Mouse (Mus musculus): Measurements from ENCODE around the gene Ubl7. TPM values are rescaled to one million over a fixed set of nuclear protein-coding genes. Genes with fewer than 3 reads are reported as not detected.

The Ubl7 gene
- polyA plus RNA-seq, 1 experiment from 2014 or later: 91.4 TPM

DNA sequence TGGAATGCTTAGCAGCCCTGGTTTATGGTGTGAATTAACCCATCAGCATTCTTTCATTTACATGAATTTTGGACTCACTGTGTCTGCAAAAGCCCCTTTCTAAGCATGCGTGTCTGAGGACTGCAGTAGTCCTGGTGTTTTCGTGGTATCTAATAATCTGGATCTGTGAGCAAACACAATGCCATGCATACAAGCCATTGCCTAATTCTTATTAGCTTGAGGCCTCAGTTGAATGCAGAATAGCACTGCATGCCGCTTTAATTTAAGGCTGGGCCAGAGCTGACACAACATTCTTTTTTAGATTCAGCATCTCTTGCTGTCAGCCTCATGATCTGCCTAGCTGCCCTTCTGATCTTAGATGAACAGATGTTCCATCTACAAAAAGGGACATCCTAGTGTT is 9.2 kb upstream of the Ubl7 start:
- Histone ChIP-seq H3K4me3 (ENCODE audit: low read depth, low read length) (no peak overlapping the region), H3K4me2 (ENCODE audit: low read length) (no peak overlapping the region), H3K27me3 (replicated peaks; ENCODE audit: control insufficient read depth, insufficient read depth, low read length) (no peaks in the 10 kb centered on the region), H3K9ac (ENCODE audit: low read length) (no peak overlapping the region), H3K9me3 (ENCODE audit: control insufficient read depth, low read length) (no peaks in the 10 kb centered on the region), H3K4me1 (replicated peaks; ENCODE audit: control insufficient read depth, insufficient read depth, low read length) (no peaks in the 10 kb centered on the region; the same call in 1 of the 2 replicates), H3K36me3 (ENCODE audit: control insufficient read depth, insufficient read depth, low read length) (no peaks in the 10 kb centered on the region), H3K27ac (ENCODE audit: low read depth) (no peak overlapping the region)
- DNase-seq (ENCODE audit: low spot score) (no peak), ATAC-seq (replicated peaks; ENCODE audit: low FRiP score, low TSS enrichment, low read depth) (no peak)
- 89% methylated on average over 3 of the region's 3 CpGs for WGBS

- H3K27me3 ChIP-seq (replicated peaks; ENCODE audit: control insufficient read depth, insufficient read depth, low read length): no peaks in the 10 kb centered on the region
- no peak overlapping the region for H3K27ac ChIP-seq (ENCODE audit: low read depth)
- no peaks in the 10 kb centered on the region; the same call in 1 of the 2 replicates for H3K4me1 ChIP-seq (replicated peaks; ENCODE audit: control insufficient read depth, insufficient read depth, low read length)
- no peaks in the 10 kb centered on the region for H3K36me3 ChIP-seq (ENCODE audit: control insufficient read depth, insufficient read depth, low read length)
- no peak overlapping the region for H3K9ac ChIP-seq (ENCODE audit: low read length)
- no peak overlapping the region for H3K4me3 ChIP-seq (ENCODE audit: low read depth, low read length)
- WGBS: 84% methylated on average over 4 of the region's 4 CpGs
- DNase-seq (ENCODE audit: low spot score) (no peak), ATAC-seq (replicated peaks; ENCODE audit: low FRiP score, low TSS enrichment, low read depth) (no peak)
- no peaks in the 10 kb centered on the region for H3K9me3 ChIP-seq (ENCODE audit: control insufficient read depth, low read length)
- H3K4me2 ChIP-seq (ENCODE audit: low read length): no peak overlapping the region
Observed at GRCm38 (mm10) chr9:57902132-57902531, 8.6 kb upstream of the Ubl7 start.

DNA sequence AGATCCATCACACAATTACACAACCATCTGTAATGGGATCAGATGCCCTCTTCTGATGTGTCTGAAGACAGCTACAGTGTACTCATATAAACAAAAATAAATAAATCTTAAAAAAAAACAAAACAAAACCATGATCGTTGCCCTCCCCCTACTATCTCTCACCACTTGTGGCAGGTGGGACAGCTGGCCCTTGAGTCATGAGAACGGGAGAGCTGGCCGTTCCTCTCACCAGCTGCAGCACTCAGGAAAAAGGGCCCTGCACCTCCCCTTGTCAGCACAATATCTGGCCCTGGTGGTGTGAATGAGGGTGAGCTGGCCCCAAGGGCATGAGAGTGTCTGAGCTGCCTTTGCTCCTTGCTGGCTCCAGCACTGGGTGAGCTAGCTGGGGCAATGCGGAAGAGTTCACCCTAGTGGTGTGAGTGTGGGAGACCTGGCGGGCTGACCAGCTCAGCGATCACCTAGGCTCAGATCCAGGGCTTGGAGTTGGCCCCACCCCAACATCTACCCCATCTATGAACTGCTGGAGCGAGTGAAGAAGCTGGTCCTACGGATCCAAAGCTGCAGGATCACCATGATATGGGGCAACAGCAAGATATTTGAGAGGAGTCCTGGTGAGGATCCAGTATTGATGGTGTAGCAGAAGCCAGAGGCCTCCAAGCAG is 7.1 kb upstream of the Ubl7 start:
- H3K4me2 ChIP-seq (ENCODE audit: low read length): no peak overlapping the region
- no peak for DNase-seq (ENCODE audit: low spot score)
- WGBS: 70% methylated on average over 8 of the region's 8 CpGs
- H3K27ac ChIP-seq (ENCODE audit: low read depth): no peak overlapping the region
- H3K27me3 ChIP-seq (replicated peaks; ENCODE audit: control insufficient read depth, insufficient read depth, low read length): no peaks in the 10 kb centered on the region
- no peaks in the 10 kb centered on the region; the same call in 1 of the 2 replicates for H3K4me1 ChIP-seq (replicated peaks; ENCODE audit: control insufficient read depth, insufficient read depth, low read length)
- H3K9ac ChIP-seq (ENCODE audit: low read length): no peak overlapping the region
- no peaks in the 10 kb centered on the region for H3K9me3 ChIP-seq (ENCODE audit: control insufficient read depth, low read length)
- no peak for ATAC-seq (replicated peaks; ENCODE audit: low FRiP score, low TSS enrichment, low read depth)
- H3K36me3 ChIP-seq (ENCODE audit: control insufficient read depth, insufficient read depth, low read length): no peaks in the 10 kb centered on the region
- no peak overlapping the region for H3K4me3 ChIP-seq (ENCODE audit: low read depth, low read length)

DNA sequence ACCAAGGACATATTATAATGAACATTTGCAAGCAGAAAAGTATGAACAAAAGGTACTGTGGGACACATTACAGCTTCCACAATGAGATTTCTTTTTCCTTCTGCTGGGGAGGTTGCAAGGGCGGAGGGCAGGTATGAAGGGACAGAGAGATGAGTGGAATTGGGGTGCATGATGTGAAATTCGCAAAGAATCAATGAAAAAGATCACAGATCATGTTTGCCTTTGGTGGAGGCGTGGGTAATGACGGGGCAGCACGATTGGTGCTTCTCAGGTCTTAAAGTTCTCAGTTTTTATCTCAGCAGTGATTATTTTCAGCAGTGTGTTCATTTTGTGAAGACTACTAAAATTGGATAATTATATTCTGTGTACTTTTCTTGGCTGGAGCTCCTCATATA is 6.5 kb upstream of the Ubl7 start:
- Histone ChIP-seq H3K9me3 (ENCODE audit: control insufficient read depth, low read length) (no peaks in the 10 kb centered on the region), H3K4me3 (ENCODE audit: low read depth, low read length) (no peak overlapping the region), H3K4me2 (ENCODE audit: low read length) (no peak overlapping the region), H3K27me3 (replicated peaks; ENCODE audit: control insufficient read depth, insufficient read depth, low read length) (no peaks in the 10 kb centered on the region), H3K9ac (ENCODE audit: low read length) (no peak overlapping the region), H3K27ac (ENCODE audit: low read depth) (no peak overlapping the region), H3K36me3 (ENCODE audit: control insufficient read depth, insufficient read depth, low read length) (no peaks in the 10 kb centered on the region), H3K4me1 (replicated peaks; ENCODE audit: control insufficient read depth, insufficient read depth, low read length) (no peaks in the 10 kb centered on the region; the same call in 1 of the 2 replicates)
- DNase-seq (ENCODE audit: low spot score): no peak
- 85% methylated on average over 5 of the region's 5 CpGs for WGBS
- no peak for ATAC-seq (replicated peaks; ENCODE audit: low FRiP score, low TSS enrichment, low read depth)

DNA sequence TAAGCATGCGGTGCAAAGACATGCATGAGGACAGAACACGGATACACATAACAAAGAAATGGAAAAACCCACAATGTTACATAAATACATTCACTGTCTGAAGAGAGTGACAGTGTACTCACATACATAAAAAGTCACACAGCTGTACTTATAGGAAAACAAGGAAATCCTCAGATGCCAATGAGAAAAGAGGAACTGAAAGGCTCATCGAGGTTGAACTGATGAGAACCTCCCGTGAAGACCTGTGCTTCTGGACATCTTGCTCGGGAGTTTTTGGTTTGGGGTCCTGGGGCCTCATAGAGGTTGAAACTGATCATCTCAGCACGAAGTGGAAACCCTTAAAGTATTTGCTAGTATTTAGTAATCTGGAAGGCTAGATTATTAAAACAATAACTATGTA is 3.6 kb upstream of the Ubl7 start:
- H3K9ac ChIP-seq (ENCODE audit: low read length): no peak overlapping the region
- DNase-seq (ENCODE audit: low spot score): no peak
- 79% methylated on average over 6 of the region's 6 CpGs for WGBS
- no peak overlapping the region for H3K4me3 ChIP-seq (ENCODE audit: low read depth, low read length)
- H3K4me2 ChIP-seq (ENCODE audit: low read length): no peak overlapping the region
- no peak overlapping the region for H3K27ac ChIP-seq (ENCODE audit: low read depth)
- H3K9me3 ChIP-seq (ENCODE audit: control insufficient read depth, low read length): no peaks in the 10 kb centered on the region
- no peaks in the 10 kb centered on the region for H3K27me3 ChIP-seq (replicated peaks; ENCODE audit: control insufficient read depth, insufficient read depth, low read length)
- H3K36me3 ChIP-seq (ENCODE audit: control insufficient read depth, insufficient read depth, low read length): no peaks in the 10 kb centered on the region
- ATAC-seq (replicated peaks; ENCODE audit: low FRiP score, low TSS enrichment, low read depth): no peak
- peaks cover 6% of the 10 kb centered on the region; the same call in 1 of the 2 replicates for H3K4me1 ChIP-seq (replicated peaks; ENCODE audit: control insufficient read depth, insufficient read depth, low read length)

DNA sequence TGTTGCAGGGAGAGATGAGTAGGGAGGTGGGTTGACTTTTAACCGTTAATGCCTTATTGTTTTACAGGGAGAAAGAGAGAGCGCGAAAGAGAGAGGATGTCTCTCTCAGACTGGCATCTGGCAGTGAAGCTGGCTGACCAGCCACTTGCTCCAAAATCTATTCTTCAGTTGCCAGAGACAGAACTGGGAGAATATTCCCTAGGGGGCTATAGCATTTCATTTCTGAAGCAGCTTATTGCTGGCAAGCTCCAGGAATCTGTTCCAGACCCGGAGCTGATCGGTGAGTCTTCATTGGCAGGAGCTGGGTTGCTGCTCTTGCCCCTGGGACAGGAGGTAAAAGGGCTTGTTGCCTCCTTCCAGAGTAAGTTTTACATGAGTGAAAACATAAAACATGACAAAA is 1.8 kb downstream of the Ubl7 start:
- DNase-seq (ENCODE audit: low spot score) (no peak), ATAC-seq (replicated peaks; ENCODE audit: low FRiP score, low TSS enrichment, low read depth) (no peak)
- no peak overlapping the region for H3K9ac ChIP-seq (ENCODE audit: low read length)
- peaks cover 22% of the 10 kb centered on the region for H3K36me3 ChIP-seq (ENCODE audit: control insufficient read depth, insufficient read depth, low read length)
- H3K27ac ChIP-seq (ENCODE audit: low read depth): no peak overlapping the region
- H3K4me1 ChIP-seq (replicated peaks; ENCODE audit: control insufficient read depth, insufficient read depth, low read length): peaks cover 6% of the 10 kb centered on the region; the same call in 1 of the 2 replicates
- no peak overlapping the region for H3K4me3 ChIP-seq (ENCODE audit: low read depth, low read length)
- no peaks in the 10 kb centered on the region for H3K9me3 ChIP-seq (ENCODE audit: control insufficient read depth, low read length)
- WGBS: 95% methylated on average over 5 of the region's 5 CpGs
- H3K27me3 ChIP-seq (replicated peaks; ENCODE audit: control insufficient read depth, insufficient read depth, low read length): no peaks in the 10 kb centered on the region
- H3K4me2 ChIP-seq (ENCODE audit: low read length): no peak overlapping the region

DNA sequence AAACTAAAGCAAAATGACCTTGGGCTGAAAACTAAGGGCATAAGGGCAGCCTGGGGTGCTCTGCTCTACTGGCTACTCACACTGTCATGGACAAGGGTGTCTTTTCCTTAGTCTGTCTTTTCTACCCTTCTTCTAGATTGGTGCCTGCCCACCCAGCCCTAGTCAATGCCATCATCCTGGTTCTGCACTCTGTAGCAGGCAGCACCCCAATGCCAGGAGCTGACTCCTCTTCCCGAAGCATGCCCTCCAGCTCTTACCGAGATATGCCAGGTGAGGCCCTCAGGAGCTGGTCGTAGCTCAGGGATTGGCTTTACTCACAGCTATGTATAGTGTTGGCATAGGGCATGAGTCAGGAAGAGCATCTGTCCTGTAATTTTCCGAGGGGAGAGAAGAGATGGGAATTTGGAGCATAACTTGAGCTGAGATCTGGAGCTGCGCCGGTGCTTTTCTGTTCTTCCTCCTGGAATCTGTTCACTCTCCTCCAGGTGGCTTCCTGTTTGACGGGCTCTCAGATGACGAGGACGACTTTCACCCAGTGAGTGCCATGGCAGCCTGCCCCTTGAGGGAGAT is 10.8 kb downstream of the Ubl7 start:
- Histone ChIP-seq H3K4me1 (replicated peaks; ENCODE audit: control insufficient read depth, insufficient read depth, low read length) (no peaks in the 10 kb centered on the region), H3K27ac (ENCODE audit: low read depth) (no peak overlapping the region)

GRCm38 (mm10) chr9:57922381-57922780 is 11.6 kb downstream of the Ubl7 start:
- DNase-seq (ENCODE audit: low spot score) (no peak), ATAC-seq (replicated peaks; ENCODE audit: low FRiP score, low TSS enrichment, low read depth) (no peak)
- H3K9me3 ChIP-seq (ENCODE audit: control insufficient read depth, low read length): no peaks in the 10 kb centered on the region
- H3K9ac ChIP-seq (ENCODE audit: low read length): no peak overlapping the region
- H3K4me1 ChIP-seq (replicated peaks; ENCODE audit: control insufficient read depth, insufficient read depth, low read length): no peaks in the 10 kb centered on the region
- no peak overlapping the region for H3K27ac ChIP-seq (ENCODE audit: low read depth)
- H3K4me2 ChIP-seq (ENCODE audit: low read length): no peak overlapping the region
- H3K27me3 ChIP-seq (replicated peaks; ENCODE audit: control insufficient read depth, insufficient read depth, low read length): no peaks in the 10 kb centered on the region
- peaks cover 87% of the 10 kb centered on the region for H3K36me3 ChIP-seq (ENCODE audit: control insufficient read depth, insufficient read depth, low read length)
- 93% methylated on average over 5 of the region's 5 CpGs for WGBS
- no peak overlapping the region for H3K4me3 ChIP-seq (ENCODE audit: low read depth, low read length)

More for the DNA sequence above, 10.8 kb downstream of the Ubl7 start:
- ATAC-seq (replicated peaks; ENCODE audit: low FRiP score, low TSS enrichment, low read depth): no peak
- H3K4me3 ChIP-seq (ENCODE audit: low read depth, low read length): no peak overlapping the region
- no peak overlapping the region for H3K4me2 ChIP-seq (ENCODE audit: low read length)
- WGBS: 93% methylated on average over 9 of the region's 9 CpGs
- H3K9ac ChIP-seq (ENCODE audit: low read length): no peak overlapping the region
- no peaks in the 10 kb centered on the region for H3K9me3 ChIP-seq (ENCODE audit: control insufficient read depth, low read length)
- H3K27me3 ChIP-seq (replicated peaks; ENCODE audit: control insufficient read depth, insufficient read depth, low read length): no peaks in the 10 kb centered on the region
- H3K36me3 ChIP-seq (ENCODE audit: control insufficient read depth, insufficient read depth, low read length): peaks cover 80% of the 10 kb centered on the region
- no peak for DNase-seq (ENCODE audit: low spot score)

- Histone ChIP-seq H3K4me3 (ENCODE audit: low read depth, low read length) (no peak overlapping the region), H3K9me3 (ENCODE audit: control insufficient read depth, low read length) (no peaks in the 10 kb centered on the region), H3K36me3 (ENCODE audit: control insufficient read depth, insufficient read depth, low read length) (peaks cover 88% of the 10 kb centered on the region), H3K27me3 (replicated peaks; ENCODE audit: control insufficient read depth, insufficient read depth, low read length) (no peaks in the 10 kb centered on the region), H3K4me1 (replicated peaks; ENCODE audit: control insufficient read depth, insufficient read depth, low read length) (no peaks in the 10 kb centered on the region), H3K4me2 (ENCODE audit: low read length) (no peak overlapping the region), H3K27ac (ENCODE audit: low read depth) (no peak overlapping the region), H3K9ac (ENCODE audit: low read length) (no peak overlapping the region)
- ATAC-seq (replicated peaks; ENCODE audit: low FRiP score, low TSS enrichment, low read depth) (no peak), DNase-seq (ENCODE audit: low spot score) (no peak)
- WGBS: 92% methylated on average over 3 of the region's 3 CpGs
Observed at GRCm38 (mm10) chr9:57923046-57923445, 12.3 kb downstream of the Ubl7 start.

Data from intestine, embryonic 14.5 days (tissue).